Mouse (Mus musculus): ENCODE results near the gene Bud23.

DNA sequence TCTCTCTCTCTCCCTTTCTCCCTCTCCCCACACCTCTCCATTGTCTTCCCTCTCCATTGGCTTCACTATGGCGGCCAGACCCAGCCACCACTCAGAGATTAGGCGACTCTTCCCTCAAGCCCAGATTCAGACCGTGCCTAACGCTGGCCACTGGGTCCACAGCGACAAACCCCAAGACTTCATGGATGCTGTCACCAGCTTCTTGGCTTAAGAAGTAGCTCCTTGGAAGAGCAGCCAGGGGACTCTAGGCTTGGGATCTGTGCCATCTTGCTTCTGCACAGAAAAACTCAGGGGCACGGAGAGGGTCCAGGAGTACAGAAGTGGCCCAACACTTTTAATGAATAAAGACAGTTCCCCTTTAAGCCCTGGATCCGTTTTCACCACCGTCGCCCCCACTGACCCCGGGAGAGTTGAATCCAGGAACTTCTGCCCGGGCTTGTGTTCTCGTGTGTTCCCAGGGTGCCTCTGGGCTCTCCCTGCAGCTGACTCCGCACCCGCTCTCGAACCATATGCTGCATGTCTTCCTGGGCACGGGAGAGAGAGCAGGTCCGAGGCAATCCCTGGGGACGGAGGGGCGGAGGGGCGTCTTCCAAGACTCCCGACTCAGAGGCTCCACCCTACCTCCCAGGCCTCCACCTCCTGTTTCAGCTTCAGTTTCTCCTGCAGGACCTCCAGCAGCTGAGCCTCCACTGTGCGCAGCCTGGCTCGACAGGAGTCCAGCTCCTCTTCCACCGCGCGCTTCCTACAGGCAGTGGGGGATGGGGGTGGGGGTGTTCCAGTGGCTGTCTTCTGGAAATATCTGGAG is 52.7 kb downstream of the Bud23 start:
- TF ChIP-seq POLR2A (IDR thresholded peaks at IDR 0.05; ENCODE audit: borderline replicate concordance, control insufficient read depth, low read depth, low read length) (no peak), CTCF (IDR thresholded peaks at IDR 0.05; ENCODE audit: control insufficient read depth, insufficient read depth, low read length) (no peak)
